8 mouse cellular contexts compared by ENCODE assay signal in genomic region chr13:43171020-43171710, GRCm38 (mm10). TPM values are rescaled to one million over a fixed set of nuclear protein-coding genes. Genes with fewer than 3 reads are reported as not detected.
A peak's percentile ranks its signal among the peaks of the same experiment; 100 is the strongest.
DNase-seq lines count a peak whose midpoint lies in the region; ATAC-seq and TF ChIP-seq lines count a peak whose summit lies in the region.

Tbc1d7 (minus strand) TSS chr13:43171501.

- WGBS in forebrain, embryonic 10.5 days = under 1% methylated on average over 48 of the region's 48 CpGs
- under 1% methylated on average over 48 of the region's 48 CpGs for WGBS in heart, embryonic 15.5 days
- WGBS in liver, embryonic 14.5 days (ENCODE audit: insufficient replicate concordance) = 1% methylated on average over 47 of the region's 48 CpGs
- under 1% methylated on average over 48 of the region's 48 CpGs for WGBS in neural tube, embryonic 11.5 days
- WGBS in stomach, postnatal 0 days = under 1% methylated on average over 33 of the region's 48 CpGs

- no peaks in the 10 kb centered on the region for H3K27me3 ChIP-seq in forebrain, embryonic 10.5 days (ENCODE audit: poor library complexity, severe bottlenecking)
- no peaks in the 10 kb centered on the region for H3K27me3 ChIP-seq in heart, embryonic 15.5 days
- no peaks in the 10 kb centered on the region for H3K27me3 ChIP-seq in liver, embryonic 14.5 days (ENCODE audit: control insufficient read depth, insufficient read depth, low read length)
- H3K27me3 ChIP-seq in neural tube, embryonic 11.5 days (ENCODE audit: control insufficient read depth, insufficient read depth, low read length) = no peaks in the 10 kb centered on the region
- H3K27me3 ChIP-seq in stomach, postnatal 0 days (ENCODE audit: control insufficient read depth, insufficient read depth, low read length) = no peaks in the 10 kb centered on the region

- ATAC-seq in heart, embryonic 15.5 days (replicated peaks; ENCODE audit: insufficient number of reproducible peaks, insufficient read depth, low FRiP score, low read depth) = peak; percentile 89
- peak; percentile 94 for ATAC-seq in liver, embryonic 14.5 days (ENCODE audit: insufficient read depth)
- ATAC-seq in neural tube, embryonic 11.5 days (ENCODE audit: insufficient read depth, low FRiP score, low TSS enrichment) = peak; percentile 90
- ATAC-seq in stomach, postnatal 0 days (ENCODE audit: low FRiP score, low TSS enrichment) = peak; percentile 96

- no peak; the same call in 1 of the 2 replicates for TF ChIP-seq CTCF in liver, embryonic 14.5 days (IDR thresholded peaks at IDR 0.05; ENCODE audit: low read depth)
- TF ChIP-seq CTCF in stomach, postnatal 0 days (IDR thresholded peaks at IDR 0.05; ENCODE audit: low read depth) = peak; percentile 23; the same call in 1 of the 2 replicates

- no peak for TF ChIP-seq EP300 in liver, embryonic 14.5 days (IDR thresholded peaks at IDR 0.05; ENCODE audit: low read depth)
- no peak for TF ChIP-seq EP300 in stomach, postnatal 0 days (optimal IDR thresholded peaks at IDR 0.05)

- no peaks in the 10 kb centered on the region for H3K9me3 ChIP-seq in forebrain, embryonic 10.5 days
- H3K9me3 ChIP-seq in heart, embryonic 15.5 days (replicated peaks) = no peaks in the 10 kb centered on the region
- no peaks in the 10 kb centered on the region for H3K9me3 ChIP-seq in liver, embryonic 14.5 days (ENCODE audit: control insufficient read depth, low read length)
- H3K9me3 ChIP-seq in neural tube, embryonic 11.5 days (ENCODE audit: control insufficient read depth, low read length) = no peaks in the 10 kb centered on the region
- no peaks in the 10 kb centered on the region for H3K9me3 ChIP-seq in stomach, postnatal 0 days (ENCODE audit: control insufficient read depth, low read length)

- H3K4me2 ChIP-seq in heart, embryonic 15.5 days = peak within 1 kb of the TSS; percentile 78
- H3K4me2 ChIP-seq in liver, embryonic 14.5 days (ENCODE audit: low read depth) = peak within 1 kb of the TSS; percentile 93
- peak within 1 kb of the TSS; percentile 67 for H3K4me2 ChIP-seq in neural tube, embryonic 11.5 days (ENCODE audit: low read depth)
- H3K4me2 ChIP-seq in stomach, postnatal 0 days (replicated peaks; ENCODE audit: low read depth) = peak within 1 kb of the TSS; percentile 79

- H3K4me1 ChIP-seq in forebrain, embryonic 10.5 days = peaks cover 24% of the 10 kb centered on the region
- H3K4me1 ChIP-seq in heart, embryonic 15.5 days (replicated peaks) = peaks cover 13% of the 10 kb centered on the region
- peaks cover 5 to 9% of the 10 kb centered on the region in 2 experiments for H3K4me1 ChIP-seq in liver, embryonic 14.5 days (replicated peaks; ENCODE audit: control insufficient read depth in 2 of 2, insufficient read depth in 2 of 2, low read length in 1 of 2)
- H3K4me1 ChIP-seq in neural tube, embryonic 11.5 days (ENCODE audit: control insufficient read depth, insufficient read depth, low read length) = no peaks in the 10 kb centered on the region
- no peaks in the 10 kb centered on the region for H3K4me1 ChIP-seq in stomach, postnatal 0 days (replicated peaks; ENCODE audit: control insufficient read depth, insufficient read depth)

- peaks cover 9% of the 10 kb centered on the region; the same call in 1 of the 2 replicates for H3K36me3 ChIP-seq in forebrain, embryonic 10.5 days (replicated peaks)
- H3K36me3 ChIP-seq in heart, embryonic 15.5 days = peaks cover 14% of the 10 kb centered on the region; the same call in 1 of the 2 replicates
- H3K36me3 ChIP-seq in liver, embryonic 14.5 days (replicated peaks; ENCODE audit: control insufficient read depth, insufficient read depth, low read depth) = no peaks in the 10 kb centered on the region
- H3K36me3 ChIP-seq in neural tube, embryonic 11.5 days (ENCODE audit: control insufficient read depth, insufficient read depth, low read length) = no peaks in the 10 kb centered on the region
- 0 out of 2 replicates have a peak, but pooled peaks cover 4% of the 10 kb centered on the region for H3K36me3 ChIP-seq in stomach, postnatal 0 days (ENCODE audit: control insufficient read depth, insufficient read depth, low read length)

- peak; percentile 98 for DNase-seq in CD8-positive naive resting alpha-beta T cell, adult 2 months (ENCODE audit: low read depth in 2 of 2, low spot score in 2 of 2)
- peak; percentile 96 for DNase-seq in c-Kit-positive CD71-negative TER-119-negative erythroid progenitor cells, embryonic 14.5 days (ENCODE audit: low read depth)
- DNase-seq in forebrain, embryonic 10.5 days (ENCODE audit: extremely low spot score, low spot score) = peak; percentile 98
- DNase-seq in kidney, postnatal 25 days = peak; percentile 99
- DNase-seq in liver, embryonic 14.5 days (ENCODE audit: low read depth in 3 of 3, low spot score in 3 of 3) = peak; percentile 90 to 93 (median 91)
- DNase-seq in neural tube, embryonic 11.5 days (ENCODE audit: low spot score) = peak; percentile 98
- DNase-seq in stomach, postnatal 0 days (ENCODE audit: low spot score) = peak; percentile 98

- peak within 1 kb of the TSS; percentile 76 for H3K4me3 ChIP-seq in forebrain, embryonic 10.5 days
- H3K4me3 ChIP-seq in heart, embryonic 15.5 days = peak within 1 kb of the TSS; percentile 77
- peak within 1 kb of the TSS; percentile 71 to 89 for H3K4me3 ChIP-seq in liver, embryonic 14.5 days (ENCODE audit: insufficient read depth in 1 of 2, low read depth in 2 of 2, low read length in 2 of 2)
- peak within 1 kb of the TSS; percentile 61 for H3K4me3 ChIP-seq in neural tube, embryonic 11.5 days (ENCODE audit: low read depth, low read length)
- H3K4me3 ChIP-seq in stomach, postnatal 0 days (ENCODE audit: low read depth, low read length) = peak within 1 kb of the TSS; percentile 61

- H3K9ac ChIP-seq in heart, embryonic 15.5 days = peak within 1 kb of the TSS; percentile 80
- H3K9ac ChIP-seq in liver, embryonic 14.5 days (replicated peaks) = peak within 1 kb of the TSS; percentile 73
- peak within 1 kb of the TSS; percentile 81 for H3K9ac ChIP-seq in neural tube, embryonic 11.5 days (ENCODE audit: low read length)
- peak within 1 kb of the TSS; percentile 82 for H3K9ac ChIP-seq in stomach, postnatal 0 days (ENCODE audit: low read length)

- peak within 1 kb of the TSS; percentile 90 for H3K27ac ChIP-seq in forebrain, embryonic 10.5 days
- H3K27ac ChIP-seq in heart, embryonic 15.5 days = peak within 1 kb of the TSS; percentile 88
- H3K27ac ChIP-seq in liver, embryonic 14.5 days = peak within 1 kb of the TSS; percentile 12; the same call in 1 of the 2 replicates
- peak within 1 kb of the TSS; percentile 67 for H3K27ac ChIP-seq in neural tube, embryonic 11.5 days (ENCODE audit: low read depth, low read length)
- peak within 1 kb of the TSS; percentile 79 for H3K27ac ChIP-seq in stomach, postnatal 0 days (replicated peaks)

RNA-seq across cellular contexts. Expression of gene Tbc1d7, which starts in this region (rescaled TPM):
- 69.1 and 69.8 TPM in 2 replicates for polyA plus RNA-seq in forebrain, embryonic 10.5 days (2016; fragmentation: Nextera tagmentation; extraction: Ambion mirVana)
- 50.1 and 54.5 TPM in 2 replicates for polyA plus RNA-seq in heart, embryonic 15.5 days (2015; fragmentation: Nextera tagmentation; extraction: Ambion mirVana)
- polyA plus RNA-seq in liver, embryonic 14.5 days (2012; rRNA removed) = 2.8 and 4.7 TPM in 2 replicates
- polyA plus RNA-seq in liver, embryonic 14.5 days (2014; fragmentation: Nextera tagmentation; extraction: Ambion mirVana) = 12.6 and 14.1 TPM in 2 replicates
- polyA plus RNA-seq in neural tube, embryonic 11.5 days (2014; fragmentation: Nextera tagmentation; extraction: Ambion mirVana) = 73.7 and 75.4 TPM in 2 replicates
- 30.9 and 31.3 TPM in 2 replicates for polyA plus RNA-seq in stomach, postnatal 0 days (2015; fragmentation: Nextera tagmentation; extraction: Ambion mirVana)

Comparison
In these comparisons a context has a peak if more than half of its experiments do, and no peak if none do; other contexts are left out.
1. Peak in every context shown above with its lines: DNase-seq, ATAC-seq, H3K4me3 ChIP-seq and H3K27ac ChIP-seq.
2. H3K27ac ChIP-seq: peak in every context shown above with its lines; median percentile 90 in forebrain, embryonic 10.5 days; 88 in heart, embryonic 15.5 days; 79 in stomach, postnatal 0 days; 67 in neural tube, embryonic 11.5 days; 12 in liver, embryonic 14.5 days.